Mouse (Mus musculus) embryo, embryonic 10.5 days (tissue): Measurements from ENCODE around the gene Zswim8.

Experiments
- DNase-seq: peaks from one replicate; pipeline ENCODE4 v3.0.0-alpha.2; 2015; ENCODE audit warnings: low spot score

Zswim8 gene

DNA sequence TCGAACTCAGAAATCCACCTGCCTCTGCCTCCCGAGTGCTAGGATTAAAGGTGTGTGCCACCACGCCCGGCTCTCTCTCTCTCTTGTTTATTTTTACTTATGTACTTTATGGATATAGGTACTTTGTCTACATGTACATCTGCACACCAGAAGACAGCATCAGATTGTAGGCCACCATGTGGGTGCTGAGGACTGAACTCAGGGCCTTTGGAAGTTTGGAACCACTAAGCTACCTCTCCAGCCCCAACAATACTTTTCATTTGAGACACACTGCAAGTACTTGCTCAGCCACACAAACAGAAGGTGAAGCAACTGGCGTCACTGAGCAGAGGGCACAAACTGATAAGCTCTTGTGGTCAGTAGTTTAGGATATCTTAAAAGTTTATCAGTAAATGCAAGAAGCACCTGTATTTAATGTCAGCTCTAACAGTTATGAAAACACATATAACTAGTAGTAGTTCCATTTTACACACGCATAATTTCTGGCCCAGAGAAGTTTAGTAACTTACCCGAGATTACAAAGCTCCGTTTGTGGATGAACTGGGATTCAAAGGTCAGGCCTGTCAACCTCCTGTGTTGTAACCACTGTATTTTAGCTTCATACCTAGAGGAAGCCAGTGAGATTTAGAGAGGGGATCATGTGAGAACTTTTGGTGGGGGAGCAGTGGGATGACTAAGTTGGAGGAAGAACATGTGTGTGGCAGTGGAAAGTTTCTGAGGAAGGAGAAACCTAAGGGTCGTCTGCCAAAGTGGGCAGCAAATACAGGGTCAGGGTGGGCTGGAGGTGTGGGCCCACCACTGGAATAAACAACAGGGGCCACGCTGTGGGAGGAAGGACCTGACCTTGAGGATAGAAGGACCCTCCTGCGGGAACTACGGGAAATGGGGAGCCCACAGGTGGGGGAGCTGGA, 25.9 kb downstream of the Zswim8 start:
- DNase-seq = peak; percentile 18

DNA sequence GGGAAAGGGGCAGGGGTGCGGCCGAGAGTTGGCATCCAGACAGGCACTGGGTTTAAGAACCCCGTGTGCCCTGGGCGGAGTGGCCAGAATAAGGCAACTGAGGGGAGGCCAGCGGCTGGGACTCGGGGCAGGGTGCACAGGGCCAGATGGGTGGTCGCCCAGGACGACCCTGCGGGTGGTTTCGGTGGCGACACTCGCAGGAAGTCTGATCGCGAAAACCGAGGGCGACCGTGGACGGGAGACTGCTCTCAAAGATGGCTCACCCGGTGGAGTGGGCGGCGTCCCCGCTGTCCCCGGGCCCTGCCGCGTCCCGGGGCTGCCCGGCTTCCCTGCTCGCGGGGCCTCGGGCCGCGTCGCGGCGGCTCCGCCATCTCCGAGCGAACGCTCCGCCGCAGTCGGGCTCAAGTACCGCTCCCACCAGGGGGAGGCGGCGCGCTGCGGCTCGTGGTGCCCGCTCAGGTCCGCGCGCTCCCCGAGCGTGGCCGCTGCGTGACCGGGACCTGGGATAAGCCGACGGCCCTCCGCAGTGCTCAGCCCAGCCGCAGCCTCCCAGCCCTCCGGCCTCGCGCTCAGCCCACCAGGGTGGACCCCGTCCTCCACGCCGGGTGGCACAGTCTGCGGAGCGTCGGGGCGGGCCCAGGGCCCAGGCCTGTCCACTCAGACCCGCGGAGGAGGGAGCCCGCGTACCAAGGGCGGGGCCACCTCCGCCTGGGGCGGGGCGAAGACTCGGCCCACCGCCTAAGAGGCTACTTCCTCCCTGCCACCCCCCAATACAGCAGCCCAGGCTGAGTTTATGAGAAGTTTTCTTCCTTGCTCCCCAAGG, 26.8 kb downstream of the Zswim8 start, which contains the start of gene Ndst2:
Gene Ndst2 (minus strand): TSS at position 611 of the 823 bp plus-strand sequence.
- peak; percentile 92 for DNase-seq

DNA sequence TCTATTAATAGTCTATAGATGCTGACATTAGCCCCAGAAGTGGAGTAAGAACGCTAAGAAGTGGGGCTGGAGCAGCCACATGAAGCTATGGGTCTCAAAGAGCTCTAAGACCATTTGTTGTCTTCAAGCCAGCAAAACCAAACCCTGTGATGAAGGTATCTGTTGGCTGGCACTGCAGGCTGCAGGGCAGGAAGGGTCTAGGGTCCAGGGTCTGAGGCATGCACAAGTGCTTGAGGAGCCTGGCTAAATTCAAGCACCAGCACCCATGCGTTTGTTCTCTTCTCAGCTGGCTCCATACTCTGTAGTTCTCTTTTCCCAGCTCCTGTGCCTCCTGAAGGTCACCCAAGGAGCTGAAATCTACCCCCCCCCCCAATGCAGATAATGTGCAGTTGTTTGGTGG, 27.7 kb downstream of the Zswim8 start:
- no peak for DNase-seq

DNA sequence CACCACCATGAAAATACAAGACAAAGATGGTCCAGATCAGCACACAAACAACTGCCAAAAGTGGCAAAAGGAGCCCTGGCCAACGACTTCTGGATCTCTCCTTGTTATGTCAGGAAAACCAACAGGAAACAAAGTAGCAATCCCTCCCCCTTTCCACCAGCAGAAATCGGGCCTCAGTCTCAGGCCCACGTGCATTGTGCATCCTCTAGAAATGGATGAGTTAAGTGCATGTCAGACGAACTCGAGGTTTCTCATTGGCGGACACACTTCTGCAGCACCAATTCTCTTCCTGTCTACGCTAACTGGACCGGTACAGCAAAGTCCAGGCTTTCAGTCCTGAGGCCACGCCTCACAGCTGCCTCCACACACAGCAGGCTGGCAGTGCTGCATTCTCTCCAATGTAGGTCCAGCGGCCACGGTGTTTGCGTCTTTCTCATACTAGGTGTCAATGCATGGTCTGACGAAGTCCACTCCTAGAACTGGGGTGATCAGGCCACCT, 28.6 kb downstream of the Zswim8 start:
- no peak for DNase-seq

DNA sequence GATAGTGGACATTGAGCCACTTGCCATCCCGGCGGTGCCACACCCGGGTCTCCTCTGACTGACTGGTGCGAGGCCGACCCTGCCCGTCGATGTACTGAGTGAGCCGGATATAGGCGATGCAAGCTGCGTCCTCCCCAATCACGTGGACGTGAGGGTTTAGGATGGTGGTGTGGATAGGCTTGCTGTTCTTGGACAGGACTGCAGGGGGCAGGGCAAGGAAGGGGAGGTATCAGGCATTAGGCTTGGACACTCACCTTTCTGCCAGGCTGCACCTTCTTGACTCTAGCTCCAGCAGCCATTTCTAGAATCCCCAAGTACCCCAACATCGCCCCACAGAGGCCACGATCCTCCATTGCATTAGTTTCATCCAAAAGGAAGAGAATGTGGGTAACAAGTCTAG, 30.0 kb downstream of the Zswim8 start:
- peak; percentile 54 for DNase-seq

DNA sequence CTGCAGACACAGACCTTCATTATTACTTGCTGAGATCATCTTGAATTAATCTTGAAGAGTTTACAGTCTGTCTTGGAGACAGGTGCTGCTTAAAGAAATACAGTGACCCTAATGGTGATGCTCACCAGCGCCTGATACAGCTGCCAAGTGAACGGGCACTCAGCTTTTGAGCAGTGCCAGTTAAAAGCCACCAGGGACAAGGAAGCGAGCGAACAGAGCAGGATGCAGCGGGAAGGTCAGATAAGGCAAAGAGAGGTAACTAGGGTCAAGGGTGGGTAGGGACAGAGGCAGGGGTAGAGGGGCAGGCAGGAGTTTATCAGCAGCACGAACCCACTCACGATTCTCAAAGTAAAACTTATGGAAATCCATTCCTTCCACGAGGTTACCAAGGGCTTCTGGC, 31.2 kb downstream of the Zswim8 start:
- no peak for DNase-seq

DNA sequence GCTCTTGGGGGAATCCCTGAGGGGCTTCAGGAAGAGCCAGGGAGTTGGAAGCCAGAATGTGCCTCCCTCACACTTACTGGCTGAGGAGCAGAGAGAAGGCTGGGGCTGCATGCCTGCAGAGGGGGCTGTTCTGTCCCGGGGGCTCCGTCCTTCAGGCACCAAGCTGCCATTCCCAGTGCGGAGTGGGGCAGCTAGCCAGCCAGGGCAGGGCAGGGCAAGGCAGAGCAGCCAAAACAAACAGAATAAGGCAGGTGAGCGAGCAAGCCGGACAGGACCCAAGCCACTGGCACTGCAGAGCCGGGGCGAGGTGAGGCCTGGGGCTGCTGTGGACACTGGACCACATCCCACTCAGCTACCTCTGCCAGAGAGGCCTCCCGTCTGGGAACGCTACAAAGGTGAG, 33.9 kb downstream of the Zswim8 start:
- no peak for DNase-seq

DNA sequence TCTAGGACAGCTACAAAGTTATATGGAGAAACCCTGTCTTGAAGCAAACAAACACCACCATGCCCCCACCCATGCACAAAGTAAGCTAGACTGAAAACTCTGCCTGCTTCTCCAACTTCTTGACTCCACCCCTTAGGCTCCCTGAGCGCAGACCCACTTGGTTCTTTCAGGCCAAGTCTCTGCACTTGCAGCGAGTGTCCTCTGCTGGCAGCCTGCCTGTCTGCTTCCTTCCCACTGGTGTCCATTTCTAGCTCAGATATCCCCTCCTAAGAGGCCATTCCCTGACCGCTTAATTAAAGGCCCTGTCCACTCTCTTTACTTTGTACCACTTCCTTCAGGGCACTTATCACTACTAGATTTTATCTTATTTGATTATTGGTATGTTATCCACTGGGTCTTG, 36.3 kb downstream of the Zswim8 start:
- no peak for DNase-seq

DNA sequence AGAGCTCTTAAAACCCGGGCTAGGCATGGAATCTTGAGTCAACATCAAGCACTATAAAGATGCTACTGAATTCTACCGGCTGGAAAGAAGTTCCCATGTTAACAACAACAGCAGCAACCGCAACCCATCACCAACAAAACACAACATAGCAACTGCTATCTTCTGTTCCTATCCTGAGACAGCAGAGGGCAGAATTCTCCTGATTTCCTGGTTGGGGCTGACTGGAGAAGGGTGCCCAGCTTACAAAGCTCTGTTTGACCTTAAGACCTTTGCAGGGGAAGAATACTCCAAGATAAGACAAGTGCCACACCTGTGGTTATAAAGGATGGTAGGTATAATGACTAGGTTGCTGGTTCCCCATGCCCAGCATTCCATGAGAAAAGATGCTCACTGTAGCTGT, 39.6 kb downstream of the Zswim8 start:
- no peak for DNase-seq

DNA sequence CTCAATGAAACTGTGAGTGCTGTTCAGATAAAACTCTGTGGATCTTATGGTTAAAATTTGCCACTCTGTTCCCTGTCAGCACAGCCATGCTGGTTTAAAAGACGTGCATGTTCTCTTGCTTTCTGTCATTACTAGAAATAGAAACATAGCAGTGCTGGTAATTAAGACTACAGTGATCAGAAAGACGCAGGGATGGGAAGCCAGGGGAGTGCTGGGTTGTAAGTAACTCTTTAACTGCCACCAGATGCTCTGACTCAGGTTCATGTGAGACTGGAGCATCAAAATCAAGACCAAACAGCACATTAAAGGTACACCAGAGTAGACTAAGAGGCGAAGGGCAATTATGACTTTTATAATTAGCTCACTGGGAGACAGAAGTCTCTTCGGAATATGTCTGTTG, 41.0 kb downstream of the Zswim8 start:
- no peak for DNase-seq

DNA sequence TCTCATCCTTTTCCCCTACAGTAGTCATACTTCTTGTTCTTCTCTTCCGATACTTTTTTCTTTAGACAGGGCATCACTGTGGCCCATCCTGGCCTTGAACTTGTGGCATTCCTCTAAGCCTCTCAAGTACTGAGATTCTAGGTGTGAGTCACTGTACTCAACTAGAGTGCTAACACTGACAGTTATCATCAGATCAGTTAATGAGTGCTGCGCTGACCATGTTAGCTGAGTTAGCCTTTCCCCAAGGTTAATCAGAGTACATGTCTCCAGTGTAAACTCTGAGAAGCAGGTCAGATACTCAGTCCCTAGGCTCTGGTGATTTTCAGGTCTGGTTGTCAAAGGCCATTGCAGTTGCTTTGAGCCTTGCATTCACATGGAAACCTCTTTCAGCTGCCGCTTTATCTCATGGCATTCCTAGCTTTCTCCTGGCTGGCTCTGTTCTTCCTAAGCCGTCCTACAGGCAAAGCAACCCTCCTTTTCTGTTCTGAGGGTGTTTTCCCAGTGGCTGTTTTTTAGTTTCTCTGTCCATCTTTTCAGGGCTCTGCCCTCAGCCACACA, 42.2 kb downstream of the Zswim8 start:
- no peak for DNase-seq

DNA sequence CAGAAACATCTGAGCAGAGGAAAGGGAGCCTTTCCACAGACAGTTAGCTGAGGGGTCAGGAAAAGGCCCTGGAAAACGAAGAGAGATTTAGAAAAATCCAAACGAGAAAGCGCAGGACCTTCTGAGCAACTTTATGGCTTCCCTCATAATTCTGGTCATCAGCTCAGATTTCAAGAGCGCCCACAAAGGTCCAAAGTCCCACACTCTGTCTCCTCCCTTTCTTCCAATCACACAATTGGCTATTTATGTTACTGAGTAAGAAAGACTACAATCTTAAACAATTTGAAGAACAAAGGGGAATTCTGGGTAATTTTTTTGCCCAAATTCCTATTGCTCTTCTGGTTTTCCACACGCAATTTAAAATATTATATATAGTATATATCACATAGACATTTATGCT, 43.2 kb downstream of the Zswim8 start:
- no peak for DNase-seq

DNA sequence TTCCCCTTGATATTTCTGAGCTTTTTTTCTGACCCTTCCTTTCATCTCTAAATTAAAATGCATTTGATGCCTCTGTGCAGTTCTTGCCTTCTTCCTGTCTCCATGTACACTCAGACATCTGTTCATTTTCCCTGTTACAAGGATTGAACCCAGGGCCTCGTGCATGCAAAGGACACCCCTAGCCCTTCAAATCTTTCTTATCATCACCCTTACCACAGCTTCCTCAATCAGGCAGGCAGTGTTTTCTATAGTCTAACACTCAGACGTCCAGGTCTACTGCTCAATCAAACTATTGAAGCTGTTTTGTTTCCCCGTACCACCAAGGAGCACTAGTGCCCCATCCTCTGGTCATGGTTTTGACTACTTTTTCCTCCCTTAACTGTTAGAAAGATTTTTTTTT, 46.4 kb downstream of the Zswim8 start:
- DNase-seq = no peak

DNA sequence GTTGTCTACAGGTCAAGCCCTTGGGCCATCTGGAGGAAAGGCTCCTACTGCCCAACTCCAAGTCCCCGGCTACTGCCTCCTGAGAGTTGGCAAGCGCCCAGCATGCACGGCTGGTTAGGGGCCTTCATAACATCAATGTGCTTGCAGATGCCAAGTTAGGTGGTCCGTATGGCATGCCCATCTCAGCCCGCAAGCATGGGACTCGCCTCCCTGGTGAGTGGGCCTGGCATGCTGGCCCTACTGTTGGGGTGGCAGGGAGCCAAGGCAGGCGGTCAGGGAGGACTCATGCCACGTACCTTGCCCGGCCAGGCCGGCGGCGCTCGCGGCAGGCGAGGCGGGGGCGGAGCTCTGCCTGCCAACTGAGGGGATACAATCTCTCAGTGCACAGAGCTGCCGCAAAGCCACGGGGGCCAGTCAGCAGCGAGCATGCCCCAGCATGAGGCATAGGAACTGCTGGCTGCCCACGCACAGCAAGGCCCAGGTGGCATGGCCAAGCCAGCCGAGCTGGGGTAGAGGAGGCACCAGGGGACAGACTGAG, 50.1 kb downstream of the Zswim8 start:
- no peak for DNase-seq

DNA sequence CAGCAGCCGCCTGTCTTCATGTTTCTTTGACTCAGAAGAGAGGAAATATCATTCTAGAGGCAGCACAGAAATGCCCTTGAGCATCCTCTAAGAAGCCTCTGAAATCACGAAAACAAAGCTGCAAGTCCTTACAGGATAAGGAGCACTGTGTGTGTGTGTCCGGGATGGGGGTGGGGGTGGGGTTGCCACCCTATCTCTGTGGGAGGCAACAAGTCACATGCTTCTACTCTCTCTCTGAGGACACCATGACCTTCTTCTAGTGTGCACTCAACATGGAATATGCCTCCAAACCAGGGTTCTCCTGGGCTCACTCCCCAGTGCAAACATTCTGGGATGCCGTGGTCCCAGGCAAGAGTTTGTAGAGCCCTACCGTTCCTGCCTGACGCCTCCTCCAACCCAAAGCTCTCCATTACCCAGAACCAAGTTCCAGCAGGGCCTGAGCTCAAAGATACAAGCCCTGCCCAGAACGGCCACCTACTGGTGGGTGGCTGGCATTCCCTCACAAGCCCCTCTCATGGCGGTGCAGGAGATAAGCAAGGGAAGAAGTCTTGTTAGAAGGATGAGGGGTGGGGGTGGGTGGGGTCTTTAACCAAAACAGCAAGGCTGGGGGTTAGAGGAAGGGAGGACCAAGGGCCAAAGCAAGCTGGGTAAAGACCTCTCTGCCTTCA, 51.5 kb downstream of the Zswim8 start:
- DNase-seq = no peak

DNA sequence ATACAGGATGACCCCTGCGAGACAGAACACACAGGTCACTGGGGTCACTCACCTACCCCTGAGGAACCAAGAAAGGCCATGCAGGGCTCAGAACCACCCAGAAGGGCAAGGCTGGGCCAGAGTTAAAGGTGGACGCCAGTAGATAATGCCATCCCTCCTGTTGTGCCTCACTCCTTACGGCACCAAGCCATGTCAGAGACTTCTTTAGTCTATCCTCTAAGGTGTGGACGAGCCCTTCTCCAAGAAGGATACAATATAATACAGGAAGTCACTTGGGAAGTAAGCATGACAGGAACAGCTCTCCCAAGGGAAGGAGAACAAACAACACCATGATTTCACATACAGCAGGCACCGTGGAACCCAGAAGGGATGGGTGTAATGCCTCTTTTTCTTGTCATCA, 57.6 kb downstream of the Zswim8 start:
- no peak for DNase-seq

DNA sequence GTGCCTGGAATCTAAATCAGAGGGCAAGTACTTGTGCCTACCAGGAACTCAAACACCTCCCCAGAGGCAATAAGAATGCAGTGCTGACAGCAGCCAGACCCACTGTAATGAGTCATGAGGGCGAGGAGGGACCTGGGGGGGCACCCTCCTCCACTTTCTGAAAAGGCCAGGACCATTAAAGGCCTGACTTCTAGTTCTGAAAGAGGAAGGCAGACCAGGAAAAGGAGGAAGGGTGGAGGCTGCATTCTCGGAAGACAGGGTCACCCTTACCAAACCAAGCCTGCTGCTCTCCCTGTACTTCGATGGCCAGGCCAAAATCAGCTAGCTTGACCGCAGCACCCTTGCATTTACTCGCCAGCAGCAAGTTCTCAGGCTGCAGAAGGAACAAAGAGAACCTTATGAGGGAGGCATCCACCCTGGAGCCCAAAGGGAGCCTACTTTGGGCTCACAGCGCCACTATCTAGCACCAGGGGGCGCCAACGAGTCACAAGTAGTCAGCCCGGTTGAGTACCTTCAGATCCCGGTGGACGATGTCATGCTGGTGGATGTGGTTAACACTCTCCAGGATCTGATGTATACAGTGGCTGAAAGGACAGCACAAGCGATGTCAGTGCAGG, 58.4 kb downstream of the Zswim8 start:
- peak; percentile 91 for DNase-seq

DNA sequence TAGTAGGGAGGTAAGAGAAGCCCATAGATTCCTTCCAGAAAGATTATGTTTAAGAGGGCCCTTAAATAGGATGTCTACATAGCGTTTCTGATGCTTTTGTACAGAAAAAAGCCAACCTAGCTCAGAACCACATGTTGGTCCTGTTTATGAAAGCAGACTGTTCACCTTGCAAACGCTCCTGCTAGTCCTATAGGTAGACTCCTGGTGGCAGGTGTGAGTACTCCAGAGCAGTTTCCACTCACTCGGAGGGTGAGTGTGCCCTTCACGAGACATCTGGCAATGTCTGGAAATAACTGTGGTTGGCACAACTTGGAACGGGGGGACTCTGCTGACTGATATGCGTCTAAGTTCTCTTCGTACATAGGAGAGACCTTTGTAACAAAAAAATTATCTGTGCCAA, 60.6 kb downstream of the Zswim8 start:
- DNase-seq = no peak

DNA sequence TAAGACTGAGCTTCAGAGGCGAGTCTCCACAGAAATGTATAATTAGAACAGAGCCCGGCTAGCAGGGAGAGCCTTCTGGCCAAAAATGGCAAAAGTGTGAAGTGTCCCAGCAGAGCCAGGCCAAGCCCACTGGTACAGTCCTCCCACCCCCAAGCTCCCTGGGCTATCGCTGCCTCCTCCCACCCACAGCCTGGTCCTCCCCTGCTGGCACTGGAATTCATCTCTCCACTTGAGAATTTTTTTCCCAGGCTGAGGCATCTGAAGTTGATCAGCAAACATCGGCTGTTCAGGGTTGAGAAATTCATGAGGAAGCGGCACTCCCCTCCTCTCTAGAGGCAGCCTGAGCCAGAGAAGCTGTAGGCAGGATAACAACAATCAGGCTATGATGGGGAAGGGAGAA, 61.2 kb downstream of the Zswim8 start:
- DNase-seq = no peak

DNA sequence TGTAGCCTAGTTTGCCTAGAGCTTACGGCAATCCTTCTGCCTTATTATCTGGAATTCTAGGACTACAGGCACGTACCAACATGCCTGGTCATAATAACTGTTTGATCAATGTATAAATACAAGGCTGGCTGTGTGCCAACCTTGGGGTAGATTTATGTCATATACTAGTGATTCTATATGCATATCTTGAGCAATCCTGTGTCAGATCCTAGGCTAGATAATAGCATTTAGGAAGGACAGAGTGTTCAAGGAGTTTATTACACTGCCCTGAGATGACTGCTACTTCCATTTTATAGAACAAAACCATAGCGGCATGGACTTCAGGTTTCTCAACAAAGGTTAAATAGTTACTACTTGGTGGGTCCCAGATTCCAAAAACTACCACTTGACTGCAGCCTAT, 64.6 kb downstream of the Zswim8 start:
- DNase-seq = no peak

DNA sequence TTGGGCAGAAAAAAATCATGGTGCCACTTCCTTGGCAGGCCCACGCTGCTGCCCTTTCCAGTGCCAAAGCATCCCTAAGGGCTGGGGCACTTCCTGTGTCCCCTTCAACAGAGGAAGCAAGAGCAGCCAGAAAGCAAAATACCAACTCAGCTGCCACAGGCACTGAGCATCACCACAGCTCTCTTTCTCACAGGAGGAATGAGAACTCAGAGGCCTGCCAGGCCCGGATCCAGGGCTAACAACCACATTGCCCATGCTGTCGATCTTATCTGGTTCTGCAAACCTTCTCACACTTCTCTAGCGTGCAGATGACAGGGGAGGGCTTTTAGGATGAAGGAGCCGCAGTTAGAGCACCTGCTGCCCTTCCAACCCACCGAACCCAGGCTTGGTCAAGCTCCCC, 65.5 kb downstream of the Zswim8 start:
- DNase-seq = no peak
